Mouse (Mus musculus) G1E (cell line): ENCODE data around the gene Nup133.

Experiments used
- CTCF ChIP-seq: IDR thresholded peaks from 2 replicates; pipeline ENCODE4 v1.5.1; 2012; ENCODE audit warnings: low read depth, low read length, inconsistent platforms, mixed read lengths
- GATA1 ChIP-seq: IDR thresholded peaks from 2 replicates; pipeline ENCODE4 v1.6.1; 2012; ENCODE audit warnings: borderline replicate concordance, low read length, inconsistent platforms, mixed read lengths
- GATA2 ChIP-seq: IDR thresholded peaks from 2 replicates; pipeline ENCODE4 v1.6.1; 2012; ENCODE audit warnings: low read depth, low read length, inconsistent platforms, borderline replicate concordance
- POLR2AphosphoS5 ChIP-seq: IDR thresholded peaks from 2 replicates; pipeline ENCODE4 v1.6.1; 2012; ENCODE audit warnings: low read depth, low read length, inconsistent platforms; ENCODE audit not compliant: insufficient replicate concordance
- TAL1 ChIP-seq: conservative IDR thresholded peaks from 2 replicates; pipeline ENCODE4 v1.6.1; 2012; ENCODE audit warnings: low read depth, low read length, inconsistent platforms, mixed read lengths

GRCm38 (mm10) chr8:123858941-123859647 lies 90.0 kb downstream of the Nup133 start:
- TF ChIP-seq POLR2AphosphoS5 (no peak), CTCF (no peak), GATA1 (no peak), TAL1 (no peak), GATA2 (no peak)
